Mouse (Mus musculus): ENCODE results near the gene Ebf4. TPM values are rescaled to one million over a fixed set of nuclear protein-coding genes. Genes with fewer than 3 reads are reported as not detected.

The Ebf4 gene
- polyA plus RNA-seq, 1 experiment from 2014 or later, result 1.4 TPM

DNA sequence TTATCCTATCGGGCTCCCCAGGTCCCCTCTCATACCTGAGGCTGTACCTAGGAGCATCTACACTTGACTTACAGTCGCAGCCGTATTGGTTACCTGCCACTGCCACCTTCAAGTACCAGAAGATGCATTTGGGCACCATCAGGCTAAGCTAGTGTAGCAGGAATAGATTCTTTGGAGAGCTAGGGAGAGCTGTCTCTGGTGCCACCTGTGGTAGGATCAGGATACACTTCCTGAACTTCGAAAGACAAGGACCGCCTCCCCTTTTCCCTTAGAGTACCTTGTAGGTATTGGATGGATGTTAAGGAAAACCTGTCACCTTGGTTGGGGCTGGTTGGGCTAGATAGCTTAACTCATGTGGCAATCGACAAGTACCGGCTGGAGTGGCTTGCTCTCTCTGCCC is 26.9 kb upstream of the Ebf4 start:
- H3K4me3 ChIP-seq (ENCODE audit: low read depth, low read length), result no peak overlapping the region
- H3K27me3 ChIP-seq (ENCODE audit: control insufficient read depth, insufficient read depth, low read length), result no peaks in the 10 kb centered on the region
- no peaks in the 10 kb centered on the region for H3K4me1 ChIP-seq (ENCODE audit: control insufficient read depth, insufficient read depth, low read length)
- H3K4me2 ChIP-seq (ENCODE audit: low read depth, low read length), result no peak overlapping the region
- DNase-seq (ENCODE audit: low spot score) (no peak), ATAC-seq (replicated peaks; ENCODE audit: insufficient number of reproducible peaks, low FRiP score, low TSS enrichment, low read depth) (no peak)
- no peak overlapping the region for H3K27ac ChIP-seq (replicated peaks; ENCODE audit: low read depth, low read length)
- no peaks in the 10 kb centered on the region for H3K9me3 ChIP-seq (replicated peaks; ENCODE audit: control insufficient read depth, low read length)
- no peak overlapping the region for H3K9ac ChIP-seq (replicated peaks; ENCODE audit: low read length)
- 64% methylated on average over 7 of the region's 7 CpGs for WGBS
- no peaks in the 10 kb centered on the region for H3K36me3 ChIP-seq (replicated peaks; ENCODE audit: control insufficient read depth, insufficient read depth, low read depth, low read length)

DNA sequence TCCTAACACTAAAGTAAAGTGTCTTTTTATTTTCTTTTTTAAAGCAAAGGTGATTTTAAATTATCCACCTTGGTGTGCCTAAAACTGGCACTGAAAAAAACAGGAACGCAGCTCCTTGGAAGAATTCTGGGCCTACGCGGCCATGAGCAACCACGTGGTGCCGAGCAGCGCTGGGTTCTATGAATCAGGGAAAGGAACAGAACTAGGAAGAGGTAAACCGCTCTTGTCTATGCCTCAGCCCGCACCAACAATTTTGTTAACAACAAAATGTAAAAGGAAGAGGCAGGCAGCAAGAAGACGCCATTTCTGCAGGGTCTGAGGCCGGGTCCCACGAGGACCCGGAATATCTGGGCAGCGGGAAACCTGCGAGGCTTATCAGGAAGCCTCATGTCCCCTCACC is 21.2 kb upstream of the Ebf4 start:
- ATAC-seq (replicated peaks; ENCODE audit: insufficient number of reproducible peaks, low FRiP score, low TSS enrichment, low read depth) (no peak; the same call in 1 of the 2 replicates), DNase-seq (ENCODE audit: low spot score) (peak; percentile 24)
- Histone ChIP-seq H3K9ac (replicated peaks; ENCODE audit: low read length) (peak overlapping the region; percentile 91), H3K9me3 (replicated peaks; ENCODE audit: control insufficient read depth, low read length) (no peaks in the 10 kb centered on the region), H3K27me3 (ENCODE audit: control insufficient read depth, insufficient read depth, low read length) (no peaks in the 10 kb centered on the region), H3K4me2 (ENCODE audit: low read depth, low read length) (peak overlapping the region; percentile 77), H3K4me1 (ENCODE audit: control insufficient read depth, insufficient read depth, low read length) (no peaks in the 10 kb centered on the region), H3K4me3 (ENCODE audit: low read depth, low read length) (peak overlapping the region; percentile 85), H3K27ac (replicated peaks; ENCODE audit: low read depth, low read length) (peak overlapping the region; percentile 63; the same call in 1 of the 2 replicates), H3K36me3 (replicated peaks; ENCODE audit: control insufficient read depth, insufficient read depth, low read depth, low read length) (peaks cover 9% of the 10 kb centered on the region)
- under 1% methylated on average over 14 of the region's 14 CpGs for WGBS

DNA sequence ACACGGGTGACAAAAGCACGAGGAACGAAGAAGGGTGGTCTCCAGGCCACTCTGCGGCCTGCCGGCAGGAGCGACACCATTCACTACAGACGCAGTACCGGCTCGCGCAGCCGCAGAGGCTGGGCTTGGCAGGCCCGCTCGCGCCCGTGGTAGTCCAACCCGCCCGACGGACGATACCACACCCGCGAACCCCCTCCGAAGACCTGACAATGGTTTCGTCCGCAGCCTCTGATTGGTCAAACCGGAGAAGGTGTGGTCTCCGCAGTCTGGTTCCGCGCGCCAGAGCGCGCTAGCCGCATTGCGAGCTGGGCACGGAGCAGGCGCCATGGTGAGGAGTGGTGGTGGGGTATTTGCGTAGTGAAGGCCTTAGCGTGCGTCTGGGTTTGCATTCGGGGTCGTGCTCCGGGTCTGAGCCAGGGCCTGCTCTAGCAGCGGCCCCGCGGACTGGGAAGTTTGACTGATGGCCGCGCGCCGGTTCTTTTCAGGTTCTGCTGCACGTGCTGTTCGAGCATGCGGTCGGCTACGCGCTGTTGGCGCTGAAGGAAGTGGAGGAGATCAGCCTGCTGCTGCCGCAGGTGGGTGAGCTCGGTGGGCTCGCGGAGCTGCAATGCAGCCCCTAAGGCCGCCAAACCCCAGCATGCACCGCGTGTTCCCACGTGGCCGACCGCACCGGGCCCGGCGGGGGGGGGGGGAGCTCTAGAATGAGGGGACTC is 20.7 kb upstream of the Ebf4 start, which contains the start of gene Nop56:
Nop56 (plus strand) TSS at position 282 of the 713 bp plus-strand sequence.
- Histone ChIP-seq H3K9ac (replicated peaks; ENCODE audit: low read length) (peak within 1 kb of the TSS; percentile 91), H3K4me2 (ENCODE audit: low read depth, low read length) (peak within 1 kb of the TSS; percentile 77), H3K27ac (replicated peaks; ENCODE audit: low read depth, low read length) (peak within 1 kb of the TSS; percentile 89), H3K36me3 (replicated peaks; ENCODE audit: control insufficient read depth, insufficient read depth, low read depth, low read length) (peaks cover 9% of the 10 kb centered on the region), H3K4me1 (ENCODE audit: control insufficient read depth, insufficient read depth, low read length) (no peaks in the 10 kb centered on the region), H3K27me3 (ENCODE audit: control insufficient read depth, insufficient read depth, low read length) (no peaks in the 10 kb centered on the region), H3K9me3 (replicated peaks; ENCODE audit: control insufficient read depth, low read length) (no peaks in the 10 kb centered on the region), H3K4me3 (ENCODE audit: low read depth, low read length) (peak within 1 kb of the TSS; percentile 85)
- DNase-seq (ENCODE audit: low spot score) (peak; percentile 99), ATAC-seq (replicated peaks; ENCODE audit: insufficient number of reproducible peaks, low FRiP score, low TSS enrichment, low read depth) (peak; percentile 96)
- WGBS, result under 1% methylated on average over 68 of the region's 68 CpGs

DNA sequence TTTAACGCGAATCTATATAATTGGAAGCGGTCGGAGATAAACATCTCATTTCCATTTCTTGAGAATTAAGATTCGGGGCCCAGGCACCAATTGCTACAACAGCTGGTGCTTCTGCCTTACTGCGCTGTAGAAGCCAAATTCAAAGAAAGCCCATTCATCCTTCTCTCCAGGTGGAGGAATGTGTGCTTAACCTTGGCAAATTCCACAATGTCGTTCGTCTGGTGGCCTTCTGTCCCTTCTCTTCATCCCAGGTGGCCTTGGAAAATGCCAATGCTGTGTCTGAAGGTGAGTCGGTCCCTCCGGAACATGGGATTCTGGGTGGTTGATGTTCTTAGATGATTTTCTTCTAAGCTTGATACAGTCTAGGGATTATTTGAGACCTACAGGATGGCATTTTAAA is 20.1 kb upstream of the Ebf4 start:
- Histone ChIP-seq H3K27ac (replicated peaks; ENCODE audit: low read depth, low read length) (peak overlapping the region; percentile 89), H3K4me3 (ENCODE audit: low read depth, low read length) (peak overlapping the region; percentile 85), H3K9me3 (replicated peaks; ENCODE audit: control insufficient read depth, low read length) (no peaks in the 10 kb centered on the region), H3K4me1 (ENCODE audit: control insufficient read depth, insufficient read depth, low read length) (no peaks in the 10 kb centered on the region), H3K36me3 (replicated peaks; ENCODE audit: control insufficient read depth, insufficient read depth, low read depth, low read length) (peaks cover 12% of the 10 kb centered on the region), H3K9ac (replicated peaks; ENCODE audit: low read length) (peak overlapping the region; percentile 91), H3K4me2 (ENCODE audit: low read depth, low read length) (peak overlapping the region; percentile 77), H3K27me3 (ENCODE audit: control insufficient read depth, insufficient read depth, low read length) (no peaks in the 10 kb centered on the region)
- 0% methylated on average over 10 of the region's 10 CpGs for WGBS
- DNase-seq (ENCODE audit: low spot score), result peak; percentile 13
- ATAC-seq (replicated peaks; ENCODE audit: insufficient number of reproducible peaks, low FRiP score, low TSS enrichment, low read depth), result no peak

DNA sequence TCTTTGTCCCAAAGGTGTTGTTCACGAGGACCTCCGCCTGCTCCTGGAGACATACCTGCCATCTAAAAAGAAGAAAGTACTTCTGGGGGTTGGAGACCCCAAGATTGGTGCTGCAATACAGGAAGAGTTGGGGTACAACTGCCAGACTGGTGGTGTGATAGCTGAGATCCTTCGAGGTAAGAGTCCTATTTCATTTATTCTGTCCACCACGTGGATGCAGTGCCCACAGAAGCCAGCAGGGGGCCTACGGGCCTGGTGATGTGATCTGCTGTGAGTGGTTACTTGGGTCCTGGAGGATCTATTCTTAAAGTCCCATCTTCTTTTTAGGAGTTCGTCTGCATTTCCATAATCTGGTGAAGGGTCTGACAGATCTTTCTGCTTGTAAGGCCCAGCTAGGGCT is 19.3 kb upstream of the Ebf4 start:
- Histone ChIP-seq H3K4me3 (ENCODE audit: low read depth, low read length) (peak overlapping the region; percentile 85), H3K9ac (replicated peaks; ENCODE audit: low read length) (no peak overlapping the region), H3K4me1 (ENCODE audit: control insufficient read depth, insufficient read depth, low read length) (no peaks in the 10 kb centered on the region), H3K9me3 (replicated peaks; ENCODE audit: control insufficient read depth, low read length) (no peaks in the 10 kb centered on the region), H3K4me2 (ENCODE audit: low read depth, low read length) (peak overlapping the region; percentile 77), H3K36me3 (replicated peaks; ENCODE audit: control insufficient read depth, insufficient read depth, low read depth, low read length) (peaks cover 14% of the 10 kb centered on the region), H3K27me3 (ENCODE audit: control insufficient read depth, insufficient read depth, low read length) (no peaks in the 10 kb centered on the region), H3K27ac (replicated peaks; ENCODE audit: low read depth, low read length) (no peak overlapping the region)
- ATAC-seq (replicated peaks; ENCODE audit: insufficient number of reproducible peaks, low FRiP score, low TSS enrichment, low read depth) (no peak), DNase-seq (ENCODE audit: low spot score) (peak; percentile 79)
- WGBS, result 44% methylated on average over 6 of the region's 6 CpGs

DNA sequence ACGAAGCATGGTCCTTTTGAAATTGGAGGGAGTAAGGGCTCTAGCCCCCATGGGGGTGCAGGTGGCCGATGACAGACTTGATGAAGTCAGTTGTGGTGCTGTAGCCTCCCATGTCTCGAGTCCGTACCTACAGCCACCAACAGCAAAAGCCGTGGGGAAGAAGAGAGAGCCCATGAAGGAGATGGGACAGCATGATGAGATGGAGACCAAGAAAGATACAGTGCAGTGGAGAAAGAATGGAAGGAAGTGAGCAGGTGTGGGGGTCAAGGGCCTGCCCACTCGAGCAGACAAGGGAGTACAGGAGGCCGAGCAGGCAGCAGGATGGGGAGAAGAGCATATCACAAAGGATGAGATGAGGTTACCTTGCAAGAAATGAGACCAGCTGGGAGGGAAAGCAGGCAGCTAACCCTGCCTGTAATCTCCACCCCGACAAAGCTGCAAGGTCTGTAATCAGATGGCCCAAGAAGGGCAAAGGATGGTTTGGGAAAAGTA is 15.3 kb upstream of the Ebf4 start:
- no peak overlapping the region for H3K27ac ChIP-seq (replicated peaks; ENCODE audit: low read depth, low read length)
- H3K9ac ChIP-seq (replicated peaks; ENCODE audit: low read length), result no peak overlapping the region
- H3K4me3 ChIP-seq (ENCODE audit: low read depth, low read length), result no peak overlapping the region
- WGBS, result 42% methylated on average over 8 of the region's 8 CpGs
- ATAC-seq (replicated peaks; ENCODE audit: insufficient number of reproducible peaks, low FRiP score, low TSS enrichment, low read depth), result no peak
- H3K27me3 ChIP-seq (ENCODE audit: control insufficient read depth, insufficient read depth, low read length), result no peaks in the 10 kb centered on the region
- no peak overlapping the region for H3K4me2 ChIP-seq (ENCODE audit: low read depth, low read length)
- no peaks in the 10 kb centered on the region for H3K4me1 ChIP-seq (ENCODE audit: control insufficient read depth, insufficient read depth, low read length)
- H3K9me3 ChIP-seq (replicated peaks; ENCODE audit: control insufficient read depth, low read length), result no peaks in the 10 kb centered on the region
- peaks cover 14% of the 10 kb centered on the region for H3K36me3 ChIP-seq (replicated peaks; ENCODE audit: control insufficient read depth, insufficient read depth, low read depth, low read length)
- no peak for DNase-seq (ENCODE audit: low spot score)

DNA sequence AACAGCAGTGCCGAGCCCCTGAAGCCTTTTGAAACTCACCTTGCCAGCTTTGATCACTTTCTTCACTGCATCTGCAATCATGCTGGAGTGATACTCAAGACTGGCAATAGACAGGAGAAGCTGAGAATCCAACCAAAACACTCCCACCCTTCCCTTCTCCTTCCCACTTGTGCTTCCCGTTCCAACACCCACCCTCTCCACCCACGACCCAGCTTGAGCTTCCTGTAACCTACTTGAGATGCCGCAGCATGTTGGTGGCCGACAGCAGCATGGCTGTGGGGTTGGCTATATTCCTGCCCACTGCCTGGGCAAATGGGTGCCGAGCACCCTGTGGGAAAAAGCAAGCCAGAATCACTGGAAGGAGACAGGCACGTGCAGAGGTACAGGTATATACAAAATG is 14.7 kb upstream of the Ebf4 start:
- Histone ChIP-seq H3K9ac (replicated peaks; ENCODE audit: low read length) (no peak overlapping the region), H3K4me1 (ENCODE audit: control insufficient read depth, insufficient read depth, low read length) (no peaks in the 10 kb centered on the region), H3K27me3 (ENCODE audit: control insufficient read depth, insufficient read depth, low read length) (no peaks in the 10 kb centered on the region), H3K4me2 (ENCODE audit: low read depth, low read length) (no peak overlapping the region), H3K27ac (replicated peaks; ENCODE audit: low read depth, low read length) (no peak overlapping the region), H3K9me3 (replicated peaks; ENCODE audit: control insufficient read depth, low read length) (no peaks in the 10 kb centered on the region), H3K36me3 (replicated peaks; ENCODE audit: control insufficient read depth, insufficient read depth, low read depth, low read length) (peaks cover 14% of the 10 kb centered on the region), H3K4me3 (ENCODE audit: low read depth, low read length) (no peak overlapping the region)
- ATAC-seq (replicated peaks; ENCODE audit: insufficient number of reproducible peaks, low FRiP score, low TSS enrichment, low read depth), result no peak
- WGBS, result 63% methylated on average over 7 of the region's 7 CpGs
- no peak for DNase-seq (ENCODE audit: low spot score)

DNA sequence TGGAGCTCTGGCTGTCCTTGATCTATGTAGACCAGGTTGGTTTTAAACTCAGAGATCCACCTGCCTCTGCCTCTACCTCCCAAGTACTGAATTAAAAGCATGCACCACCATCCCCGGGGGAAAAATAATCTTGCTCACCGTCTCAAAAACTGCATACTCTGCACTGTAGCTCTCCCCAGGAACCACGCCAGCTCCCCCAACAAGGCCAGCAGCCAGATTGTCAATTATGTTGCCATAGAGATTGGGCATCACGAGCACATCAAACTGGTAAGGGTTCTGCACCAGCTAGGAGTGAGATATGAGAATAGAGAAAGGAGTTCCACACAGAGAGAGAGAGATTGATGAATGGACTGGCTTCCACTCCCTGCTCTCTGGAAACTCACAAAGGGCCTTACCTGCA is 14.2 kb upstream of the Ebf4 start:
- Histone ChIP-seq H3K27me3 (ENCODE audit: control insufficient read depth, insufficient read depth, low read length) (no peaks in the 10 kb centered on the region), H3K27ac (replicated peaks; ENCODE audit: low read depth, low read length) (no peak overlapping the region), H3K4me1 (ENCODE audit: control insufficient read depth, insufficient read depth, low read length) (no peaks in the 10 kb centered on the region), H3K4me3 (ENCODE audit: low read depth, low read length) (no peak overlapping the region), H3K4me2 (ENCODE audit: low read depth, low read length) (no peak overlapping the region), H3K36me3 (replicated peaks; ENCODE audit: control insufficient read depth, insufficient read depth, low read depth, low read length) (peaks cover 11% of the 10 kb centered on the region), H3K9me3 (replicated peaks; ENCODE audit: control insufficient read depth, low read length) (no peaks in the 10 kb centered on the region), H3K9ac (replicated peaks; ENCODE audit: low read length) (no peak overlapping the region)
- no peak for DNase-seq (ENCODE audit: low spot score)
- WGBS, result 81% methylated on average over 4 of the region's 4 CpGs
- ATAC-seq (replicated peaks; ENCODE audit: insufficient number of reproducible peaks, low FRiP score, low TSS enrichment, low read depth), result no peak

Measured in embryonic facial prominence, embryonic 11.5 days (tissue).